ENCODE assay signal across 8 mouse cellular contexts in genomic region chr5:137645091-137645651, GRCm38 (mm10). TPM values are rescaled to one million over a fixed set of nuclear protein-coding genes. Genes with fewer than 3 reads are reported as not detected.
DNase-seq lines count a peak whose midpoint lies in the region; ATAC-seq and TF ChIP-seq lines count a peak whose summit lies in the region.

No protein-coding gene starts in this region.

- peak; percentile 37 for DNase-seq in adrenal gland, postnatal 25 days
- DNase-seq in adrenal gland, adult (ENCODE audit: inconsistent age in 2 of 2, low spot score in 1 of 2) = no peak
- DNase-seq in naive thymus-derived CD4-positive, alpha-beta T cell, adult 2 months (ENCODE audit: low read depth) = peak; percentile 61
- no peak for DNase-seq in yolk sac, embryonic 10.5 days (ENCODE audit: low spot score)
- DNase-seq in left cerebral cortex, adult 11 months (ENCODE audit: low spot score) = no peak

- no peak overlapping the region for H3K27ac ChIP-seq in forebrain, embryonic 15.5 days (replicated peaks)
- no peak overlapping the region for H3K27ac ChIP-seq in limb, embryonic 15.5 days

- H3K4me3 ChIP-seq in E14TG2a.4 (replicated peaks; ENCODE audit: low read length) = peak overlapping the region; percentile 73
- H3K4me3 ChIP-seq in forebrain, embryonic 15.5 days = peak overlapping the region; percentile 28
- peak overlapping the region; percentile 29 for H3K4me3 ChIP-seq in limb, embryonic 15.5 days

- peaks cover 27% of the 10 kb centered on the region for H3K36me3 ChIP-seq in E14TG2a.4 (ENCODE audit: insufficient read depth, low read length)
- H3K36me3 ChIP-seq in forebrain, embryonic 15.5 days = peaks cover 13% of the 10 kb centered on the region
- H3K36me3 ChIP-seq in limb, embryonic 15.5 days = peaks cover 27% of the 10 kb centered on the region

- ATAC-seq in forebrain, embryonic 15.5 days (replicated peaks) = no peak
- no peak for ATAC-seq in limb, embryonic 15.5 days (ENCODE audit: insufficient number of reproducible peaks, low FRiP score, low TSS enrichment, low read depth)

- peaks cover 96% of the 10 kb centered on the region for H3K4me1 ChIP-seq in E14TG2a.4 (replicated peaks; ENCODE audit: low read depth, low read length)
- H3K4me1 ChIP-seq in forebrain, embryonic 15.5 days = peaks cover 13% of the 10 kb centered on the region
- peaks cover 49% of the 10 kb centered on the region for H3K4me1 ChIP-seq in limb, embryonic 15.5 days

- 3% methylated on average over 44 of the region's 44 CpGs for WGBS in forebrain, embryonic 15.5 days
- 4% methylated on average over 44 of the region's 44 CpGs for WGBS in limb, embryonic 15.5 days

- peak overlapping the region; percentile 40 for H3K4me2 ChIP-seq in forebrain, embryonic 15.5 days (replicated peaks)
- H3K4me2 ChIP-seq in limb, embryonic 15.5 days = peak overlapping the region; percentile 46

- H3K9ac ChIP-seq in forebrain, embryonic 15.5 days (replicated peaks) = no peak overlapping the region
- no peak overlapping the region for H3K9ac ChIP-seq in limb, embryonic 15.5 days

- no peaks in the 10 kb centered on the region for H3K9me3 ChIP-seq in E14TG2a.4 (ENCODE audit: low read length)
- H3K9me3 ChIP-seq in forebrain, embryonic 15.5 days = no peaks in the 10 kb centered on the region
- H3K9me3 ChIP-seq in limb, embryonic 15.5 days = no peaks in the 10 kb centered on the region

- no peak for TF ChIP-seq CTCF in E14TG2a.4 (conservative IDR thresholded peaks at IDR 0.05; ENCODE audit: low read length)

- H3K27me3 ChIP-seq in E14TG2a.4 (ENCODE audit: insufficient read depth, low read length) = peaks cover 31% of the 10 kb centered on the region
- peaks cover 30% of the 10 kb centered on the region for H3K27me3 ChIP-seq in forebrain, embryonic 15.5 days
- peaks cover 36% of the 10 kb centered on the region for H3K27me3 ChIP-seq in limb, embryonic 15.5 days

RNA-seq across cellular contexts. Expression of gene Irs3, which starts 0.3 kb away (rescaled TPM):
- 4.9 and 5.7 TPM in 2 replicates for total RNA-seq in adrenal gland, postnatal 25 days (2021)
- polyA plus RNA-seq in forebrain, embryonic 15.5 days (2015; fragmentation: Nextera tagmentation; extraction: Ambion mirVana) = 0.11 TPM in 1 of 2 replicates, not detected in the other
- 0.19 and 0.38 TPM in 2 replicates for polyA plus RNA-seq in limb, embryonic 15.5 days (2015; fragmentation: Nextera tagmentation; extraction: Ambion mirVana)

RNA-seq across cellular contexts. Expression of gene Sap25, which starts 4.0 kb away (rescaled TPM):
- total RNA-seq in adrenal gland, postnatal 25 days (2021) = 10.0 and 14.0 TPM in 2 replicates
- polyA plus RNA-seq in forebrain, embryonic 15.5 days (2015; fragmentation: Nextera tagmentation; extraction: Ambion mirVana) = 4.5 and 8.5 TPM in 2 replicates
- 4.8 and 6.0 TPM in 2 replicates for polyA plus RNA-seq in limb, embryonic 15.5 days (2015; fragmentation: Nextera tagmentation; extraction: Ambion mirVana)

RNA-seq across cellular contexts. Expression of gene Gm20605, which starts 16.2 kb away (rescaled TPM):
- 13.4 and 18.2 TPM in 2 replicates for total RNA-seq in adrenal gland, postnatal 25 days (2021)
- 6.9 and 7.8 TPM in 2 replicates for polyA plus RNA-seq in forebrain, embryonic 15.5 days (2015; fragmentation: Nextera tagmentation; extraction: Ambion mirVana)
- 8.0 and 8.5 TPM in 2 replicates for polyA plus RNA-seq in limb, embryonic 15.5 days (2015; fragmentation: Nextera tagmentation; extraction: Ambion mirVana)

RNA-seq across cellular contexts. Expression of gene Lrch4, which starts 16.2 kb away (rescaled TPM):
- total RNA-seq in adrenal gland, postnatal 25 days (2021) = 19.3 and 35.7 TPM in 2 replicates
- polyA plus RNA-seq in forebrain, embryonic 15.5 days (2015; fragmentation: Nextera tagmentation; extraction: Ambion mirVana) = 21.4 and 22.1 TPM in 2 replicates
- polyA plus RNA-seq in limb, embryonic 15.5 days (2015; fragmentation: Nextera tagmentation; extraction: Ambion mirVana) = 32.8 and 34.1 TPM in 2 replicates

RNA-seq across cellular contexts. Expression of gene Fbxo24, which starts 16.4 kb away (rescaled TPM):
- 1.0 and 2.2 TPM in 2 replicates for total RNA-seq in adrenal gland, postnatal 25 days (2021)
- 0.22 TPM in 1 of 2 replicates, not detected in the other for polyA plus RNA-seq in forebrain, embryonic 15.5 days (2015; fragmentation: Nextera tagmentation; extraction: Ambion mirVana)
- polyA plus RNA-seq in limb, embryonic 15.5 days (2015; fragmentation: Nextera tagmentation; extraction: Ambion mirVana) = 0.09 TPM in 1 of 2 replicates, not detected in the other

Comparison
In these comparisons a context has a peak if more than half of its experiments do, and no peak if none do; other contexts are left out.
1. DNase-seq: peak in adrenal gland, postnatal 25 days (single experiment) and naive thymus-derived CD4-positive, alpha-beta T cell, adult 2 months (single experiment); none in adrenal gland, adult (0 of 2), yolk sac, embryonic 10.5 days (single experiment) and left cerebral cortex, adult 11 months (single experiment).
2. Peak in every context shown above with its lines, with median percentiles within 50 percentile points of each other: H3K4me3 ChIP-seq.